Mouse (Mus musculus) embryonic facial prominence, embryonic 11.5 days (tissue): ENCODE results near the gene Cdh13. TPM values are rescaled to one million over a fixed set of nuclear protein-coding genes. Genes with fewer than 3 reads are reported as not detected.

ENCODE experiments used
- ATAC-seq: fragments of 200-750 bp; cut with Nextera tagmentation; replicated peaks from 2 replicates; pipeline ENCODE4 v1.8.0; 2017; ENCODE audit warnings: low read depth; ENCODE audit not compliant: insufficient number of reproducible peaks, low FRiP score, low TSS enrichment
- DNase-seq: peaks from one replicate; pipeline ENCODE4 v3.0.0-alpha.2; 2015; ENCODE audit warnings: low spot score
- H3K27ac ChIP-seq: fragments of 300-500 bp; sonication (generic); replicated peaks from 2 replicates; pipeline ENCODE4 v1.5.1; 2014; ENCODE audit warnings: mild to moderate bottlenecking, low read depth, low read length, control low read depth
- H3K27me3 ChIP-seq: fragments of 300-500 bp; sonication (generic); 2 replicates; pipeline ENCODE4 v1.6.1; 2014; ENCODE audit warnings: mild to moderate bottlenecking, low read length, moderate library complexity, mixed read lengths; ENCODE audit not compliant: control insufficient read depth, insufficient read depth
- H3K36me3 ChIP-seq: fragments of 300-500 bp; sonication (generic); replicated peaks from 2 replicates; pipeline ENCODE4 v1.6.1; 2014; ENCODE audit warnings: low read depth, mild to moderate bottlenecking, low read length, moderate library complexity, mixed read lengths; ENCODE audit not compliant: control insufficient read depth, insufficient read depth
- H3K4me1 ChIP-seq: fragments of 300-500 bp; sonication (generic); 2 replicates; pipeline ENCODE4 v1.6.1; 2014; ENCODE audit warnings: low read length, mixed read lengths; ENCODE audit not compliant: control insufficient read depth, insufficient read depth
- H3K4me2 ChIP-seq: fragments of 300-500 bp; sonication (generic); 2 replicates; pipeline ENCODE4 v1.6.1; 2014; ENCODE audit warnings: low read depth, mild to moderate bottlenecking, control low read depth, low read length, moderate library complexity
- H3K4me3 ChIP-seq: fragments of 300-500 bp; sonication (generic); 2 replicates; pipeline ENCODE4 v1.5.1; 2014; ENCODE audit warnings: low read depth, low read length, control low read depth
- H3K9ac ChIP-seq: fragments of 300-500 bp; sonication (generic); replicated peaks from 2 replicates; pipeline ENCODE4 v1.6.1; 2014; ENCODE audit warnings: mild to moderate bottlenecking, control low read depth, low read length
- H3K9me3 ChIP-seq: fragments of 300-500 bp; sonication (generic); replicated peaks from 2 replicates; pipeline ENCODE4 v1.6.1; 2016; ENCODE audit warnings: mild to moderate bottlenecking, low read length, inconsistent platforms, mixed read lengths; ENCODE audit not compliant: control insufficient read depth
- WGBS: fragments of 180-500 bp; shearing (Covaris S2); extraction: QIAGEN DNeasy Blood & Tissue Kit; methylation state at CpG from one replicate; pipeline ENCODE4 v1.1.7; 2014; 5-methylcytosine and 5-hydroxymethylcytosine counted together
- polyA plus RNA-seq: library from polyadenylated mRNA; unstranded; fragments of >200 nt; fragmentation: Nextera tagmentation; extraction: Ambion mirVana; gene quantifications from 2 replicates; pipeline ENCODE4 v1.2.1, GENCODE M21; 2014

Gene Cdh13
- polyA plus RNA-seq, 1 experiment from 2014 or later = 7.1 TPM

- H3K4me3 ChIP-seq = no peak overlapping the region
- ATAC-seq (no peak), DNase-seq (no peak)
- H3K27me3 ChIP-seq = no peaks in the 10 kb centered on the region
- no peaks in the 10 kb centered on the region for H3K4me1 ChIP-seq
- no peak overlapping the region for H3K9ac ChIP-seq
- H3K27ac ChIP-seq = no peak overlapping the region
- H3K36me3 ChIP-seq = no peaks in the 10 kb centered on the region
- H3K9me3 ChIP-seq = no peaks in the 10 kb centered on the region
- 71% methylated on average over 3 of the region's 3 CpGs for WGBS
- no peak overlapping the region for H3K4me2 ChIP-seq
These were observed 105.9 kb downstream of the Cdh13 start for GRCm38 (mm10) chr8:118389456-118389855.

GRCm38 (mm10) chr8:118393909-118394650, 110.5 kb downstream of the Cdh13 start:
- H3K36me3 ChIP-seq = no peaks in the 10 kb centered on the region
- H3K27me3 ChIP-seq = no peaks in the 10 kb centered on the region
- no peak overlapping the region for H3K9ac ChIP-seq
- no peaks in the 10 kb centered on the region for H3K9me3 ChIP-seq
- H3K27ac ChIP-seq = no peak overlapping the region
- no peak overlapping the region for H3K4me2 ChIP-seq
- WGBS = 75% methylated on average over 7 of the region's 7 CpGs
- H3K4me1 ChIP-seq = no peaks in the 10 kb centered on the region
- no peak overlapping the region for H3K4me3 ChIP-seq
- ATAC-seq = no peak
- DNase-seq = no peak

- no peaks in the 10 kb centered on the region for H3K9me3 ChIP-seq
- WGBS = 86% methylated on average over 4 of the region's 4 CpGs
- no peaks in the 10 kb centered on the region for H3K36me3 ChIP-seq
- H3K4me2 ChIP-seq = no peak overlapping the region
- no peak for DNase-seq
- no peak overlapping the region for H3K27ac ChIP-seq
- H3K4me1 ChIP-seq = no peaks in the 10 kb centered on the region
- no peak for ATAC-seq
- no peaks in the 10 kb centered on the region for H3K27me3 ChIP-seq
- H3K4me3 ChIP-seq = no peak overlapping the region
- no peak overlapping the region for H3K9ac ChIP-seq
These were observed 111.6 kb downstream of the Cdh13 start for GRCm38 (mm10) chr8:118395178-118395577.

GRCm38 (mm10) chr8:118404836-118405235, 121.3 kb downstream of the Cdh13 start:
- Histone ChIP-seq H3K4me1 (no peaks in the 10 kb centered on the region), H3K4me2 (no peak overlapping the region), H3K36me3 (no peaks in the 10 kb centered on the region), H3K4me3 (no peak overlapping the region), H3K9ac (no peak overlapping the region), H3K27me3 (no peaks in the 10 kb centered on the region), H3K9me3 (no peaks in the 10 kb centered on the region), H3K27ac (no peak overlapping the region)
- DNase-seq = no peak
- ATAC-seq = no peak
- WGBS = 94% methylated on average over 3 of the region's 3 CpGs

GRCm38 (mm10) chr8:118407322-118407721, 123.8 kb downstream of the Cdh13 start:
- no peak overlapping the region for H3K4me3 ChIP-seq
- 76% methylated on average over 6 of the region's 6 CpGs for WGBS

GRCm38 (mm10) chr8:118409396-118409795, 125.9 kb downstream of the Cdh13 start:
- Histone ChIP-seq H3K4me1 (no peaks in the 10 kb centered on the region), H3K27ac (no peak overlapping the region), H3K9me3 (no peaks in the 10 kb centered on the region), H3K4me3 (no peak overlapping the region), H3K9ac (no peak overlapping the region), H3K27me3 (no peaks in the 10 kb centered on the region), H3K4me2 (no peak overlapping the region), H3K36me3 (no peaks in the 10 kb centered on the region)
- DNase-seq (no peak), ATAC-seq (no peak)
- 82% methylated on average over 3 of the region's 3 CpGs for WGBS

More at GRCm38 (mm10) chr8:118407322-118407721, 123.8 kb downstream of the Cdh13 start:
- Histone ChIP-seq H3K36me3 (no peaks in the 10 kb centered on the region), H3K9ac (no peak overlapping the region), H3K27ac (no peak overlapping the region), H3K27me3 (no peaks in the 10 kb centered on the region), H3K4me1 (no peaks in the 10 kb centered on the region), H3K9me3 (no peaks in the 10 kb centered on the region), H3K4me2 (no peak overlapping the region)
- no peak for ATAC-seq
- no peak for DNase-seq

GRCm38 (mm10) chr8:118410341-118410970, 126.9 kb downstream of the Cdh13 start:
- Histone ChIP-seq H3K4me2 (no peak overlapping the region), H3K4me1 (no peaks in the 10 kb centered on the region), H3K36me3 (no peaks in the 10 kb centered on the region), H3K27ac (no peak overlapping the region), H3K9ac (no peak overlapping the region), H3K27me3 (no peaks in the 10 kb centered on the region), H3K9me3 (no peaks in the 10 kb centered on the region), H3K4me3 (no peak overlapping the region)
- no peak for DNase-seq
- WGBS = 78% methylated on average over 4 of the region's 4 CpGs
- ATAC-seq = no peak

GRCm38 (mm10) chr8:118415672-118416071, 132.1 kb downstream of the Cdh13 start:
- ATAC-seq (no peak), DNase-seq (no peak)
- no peak overlapping the region for H3K27ac ChIP-seq
- H3K9ac ChIP-seq = no peak overlapping the region
- H3K4me1 ChIP-seq = no peaks in the 10 kb centered on the region
- H3K4me3 ChIP-seq = no peak overlapping the region
- H3K9me3 ChIP-seq = no peaks in the 10 kb centered on the region
- H3K36me3 ChIP-seq = no peaks in the 10 kb centered on the region
- no peaks in the 10 kb centered on the region for H3K27me3 ChIP-seq
- no peak overlapping the region for H3K4me2 ChIP-seq
- WGBS = 95% methylated on average over 7 of the region's 7 CpGs
